In the genomic region with DNA sequence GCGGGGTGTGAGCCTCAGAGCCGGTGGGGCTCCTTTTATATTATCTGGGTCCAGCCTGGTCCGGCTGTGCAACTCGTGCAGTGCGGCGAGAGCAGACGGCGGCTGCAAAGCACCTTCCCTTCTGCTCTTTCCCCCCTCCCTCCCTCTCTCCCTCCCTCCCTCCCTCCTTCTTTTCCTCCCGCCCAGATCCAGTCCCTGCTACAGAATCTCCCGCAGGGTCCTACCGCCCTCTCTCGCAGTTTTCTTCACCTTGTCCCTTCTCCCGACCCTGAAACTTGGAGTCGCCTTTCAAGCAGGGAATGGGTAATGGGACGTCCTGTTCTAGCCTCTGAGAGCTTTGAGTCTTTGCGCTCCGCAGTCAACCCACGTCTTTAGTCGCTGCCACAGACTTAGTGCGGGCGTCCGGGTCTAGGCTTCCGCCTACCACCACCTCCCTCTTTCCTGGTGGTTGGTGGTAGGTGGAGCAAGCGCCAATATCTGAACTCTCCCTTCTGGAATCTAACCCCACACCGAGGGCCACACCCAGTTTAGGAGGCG, we compare ENCODE assay signal across 10 mouse cellular contexts. TPM values are rescaled to one million over a fixed set of nuclear protein-coding genes. Genes with fewer than 3 reads are reported as not detected.
DNase-seq lines count a peak whose midpoint lies in the region; ATAC-seq and TF ChIP-seq lines count a peak whose summit lies in the region.
"Had no signal": no experiment of that assay in that cellular context is flagged by ENCODE, and none has a peak within 500 bp of the region (broad histone marks: within the 10 kb centered on the region; RNA-seq: fewer than 3 reads in every experiment).

Gene Htr1b (minus strand): TSS at position 392 of the 537 bp plus-strand sequence.

- H3K27me3 ChIP-seq in kidney, embryonic 14.5 days (ENCODE audit: control insufficient read depth, insufficient read depth, low read length): peaks cover 30% of the 10 kb centered on the region
- peaks cover 27% of the 10 kb centered on the region for H3K27me3 ChIP-seq in limb, embryonic 14.5 days (ENCODE audit: control insufficient read depth, insufficient read depth, low read length)
- peaks cover 26% of the 10 kb centered on the region for H3K27me3 ChIP-seq in neural tube, embryonic 11.5 days (ENCODE audit: control insufficient read depth, insufficient read depth, low read length)

- H3K9ac ChIP-seq in kidney, embryonic 14.5 days (ENCODE audit: low read depth, low read length): peak within 1 kb of the TSS; percentile 46
- peak within 1 kb of the TSS; percentile 40 for H3K9ac ChIP-seq in limb, embryonic 14.5 days (ENCODE audit: low read depth, low read length, severe bottlenecking)
- peak within 1 kb of the TSS; percentile 60 for H3K9ac ChIP-seq in neural tube, embryonic 11.5 days (ENCODE audit: low read length)

- peak; percentile 41 for ATAC-seq in granulocyte monocyte progenitor cell, adult 5-6 weeks (replicated peaks; ENCODE audit: poor library complexity, severe bottlenecking)
- peak; percentile 82 for ATAC-seq in kidney, embryonic 14.5 days (ENCODE audit: low FRiP score, low TSS enrichment)
- peak; percentile 73 for ATAC-seq in limb, embryonic 14.5 days (ENCODE audit: low FRiP score, low read depth)
- peak; percentile 67 for ATAC-seq in neural tube, embryonic 11.5 days (ENCODE audit: insufficient read depth, low FRiP score, low TSS enrichment)

- 0 out of 2 replicates have a peak, but pooled peaks cover 2% of the 10 kb centered on the region for H3K4me1 ChIP-seq in brown adipose tissue, adult 24 weeks (ENCODE audit: control insufficient read depth, insufficient read depth, insufficient read length, low read length)
- H3K4me1 ChIP-seq in kidney, embryonic 14.5 days (ENCODE audit: control insufficient read depth, insufficient read depth, low read length): peaks cover 5% of the 10 kb centered on the region; the same call in 1 of the 2 replicates
- no peaks in the 10 kb centered on the region for H3K4me1 ChIP-seq in limb, embryonic 14.5 days (ENCODE audit: control insufficient read depth, insufficient read depth, low read length)
- H3K4me1 ChIP-seq in neural tube, embryonic 11.5 days (ENCODE audit: control insufficient read depth, insufficient read depth, low read length): no peaks in the 10 kb centered on the region

- WGBS in kidney, embryonic 14.5 days: under 1% methylated on average over 24 of the region's 26 CpGs
- under 1% methylated on average over 26 of the region's 26 CpGs for WGBS in limb, embryonic 14.5 days
- 0% methylated on average over 24 of the region's 26 CpGs for WGBS in neural tube, embryonic 11.5 days

- peak within 1 kb of the TSS; percentile 86 for H3K4me2 ChIP-seq in kidney, embryonic 14.5 days (replicated peaks; ENCODE audit: low read depth, low read length)
- peak within 1 kb of the TSS; percentile 90 for H3K4me2 ChIP-seq in limb, embryonic 14.5 days (replicated peaks; ENCODE audit: low read depth, low read length, severe bottlenecking)
- peak within 1 kb of the TSS; percentile 100 for H3K4me2 ChIP-seq in neural tube, embryonic 11.5 days (ENCODE audit: low read depth)

- intact Hi-C loops in heart, postnatal 25 days (cut with DNase I): no loop called here

- peak; percentile 5 to 7 for DNase-seq in heart, adult 18-20 months
- no peak for DNase-seq in heart, postnatal 25 days (ENCODE audit: low spot score)
- peak; percentile 49 for DNase-seq in limb, embryonic 14.5 days (ENCODE audit: low spot score)
- peak; percentile 70 for DNase-seq in neural tube, embryonic 11.5 days (ENCODE audit: low spot score)
- no peak for DNase-seq in adipocyte (ENCODE audit: low spot score)

- no peaks in the 10 kb centered on the region for H3K36me3 ChIP-seq in kidney, embryonic 14.5 days (ENCODE audit: control insufficient read depth, insufficient read depth, low read length)
- no peaks in the 10 kb centered on the region for H3K36me3 ChIP-seq in limb, embryonic 14.5 days (ENCODE audit: control insufficient read depth, insufficient read depth, low read length)
- no peaks in the 10 kb centered on the region for H3K36me3 ChIP-seq in neural tube, embryonic 11.5 days (ENCODE audit: control insufficient read depth, insufficient read depth, low read length)
- H3K36me3 ChIP-seq: G1E had no signal

- no peak within 1 kb of the TSS for H3K27ac ChIP-seq in brown adipose tissue, adult 24 weeks (replicated peaks; ENCODE audit: low read depth, low read length)
- no peak within 1 kb of the TSS for H3K27ac ChIP-seq in kidney, embryonic 14.5 days (ENCODE audit: low read depth, low read length)
- H3K27ac ChIP-seq in limb, embryonic 14.5 days (replicated peaks; ENCODE audit: low read depth, low read length): no peak within 1 kb of the TSS
- no peak within 1 kb of the TSS for H3K27ac ChIP-seq in neural tube, embryonic 11.5 days (ENCODE audit: low read depth, low read length)

- no peak for TF ChIP-seq POLR2A in limb, embryonic 14.5 days (IDR thresholded peaks at IDR 0.05; ENCODE audit: borderline replicate concordance, extremely low read depth, insufficient read depth, insufficient read length)

- peak within 1 kb of the TSS; percentile 33 for H3K4me3 ChIP-seq in brown adipose tissue, adult 24 weeks (ENCODE audit: insufficient read depth, low read depth, low read length)
- H3K4me3 ChIP-seq in kidney, embryonic 14.5 days (ENCODE audit: low read length): peak within 1 kb of the TSS; percentile 67
- H3K4me3 ChIP-seq in limb, embryonic 14.5 days (replicated peaks; ENCODE audit: low read length): peak within 1 kb of the TSS; percentile 51
- peak within 1 kb of the TSS; percentile 71 for H3K4me3 ChIP-seq in neural tube, embryonic 11.5 days (ENCODE audit: low read depth, low read length)

- H3K9me3 ChIP-seq in kidney, embryonic 14.5 days (ENCODE audit: control insufficient read depth, low read length): no peaks in the 10 kb centered on the region
- no peaks in the 10 kb centered on the region for H3K9me3 ChIP-seq in limb, embryonic 14.5 days (ENCODE audit: control insufficient read depth, low read length)
- no peaks in the 10 kb centered on the region for H3K9me3 ChIP-seq in neural tube, embryonic 11.5 days (ENCODE audit: control insufficient read depth, low read length)

RNA-seq across cellular contexts. Expression of gene Htr1b, which starts in this region (rescaled TPM):
- total RNA-seq in heart, adult 18-20 months (2021): under 1 TPM; 0.25 to 0.64 TPM
- total RNA-seq in heart, postnatal 25 days (2021): under 1 TPM; 0.10 to 0.14 TPM
- polyA plus RNA-seq in brown adipose tissue, adult 24 weeks (2012; ENCODE audit: insufficient read depth, insufficient read length, missing spikeins): not detected in 2 replicates
- total RNA-seq in granulocyte monocyte progenitor cell, adult 5-6 weeks (2014; fragmentation: Nextera tagmentation): not detected in 2 replicates
- total RNA-seq in granulocyte monocyte progenitor cell, adult 5-6 weeks (2017): not detected in 2 replicates
- 0.12 and 0.19 TPM in 2 replicates for polyA plus RNA-seq in kidney, embryonic 14.5 days (2014; fragmentation: Nextera tagmentation; extraction: Ambion mirVana)
- 2.5 and 3.7 TPM in 2 replicates for polyA plus RNA-seq in limb, embryonic 14.5 days (2012; rRNA removed)
- polyA plus RNA-seq in limb, embryonic 14.5 days (2014; fragmentation: Nextera tagmentation; extraction: Ambion mirVana): 0.65 and 1.0 TPM in 2 replicates
- 0.38 and 0.39 TPM in 2 replicates for polyA plus RNA-seq in neural tube, embryonic 11.5 days (2014; fragmentation: Nextera tagmentation; extraction: Ambion mirVana)
- total RNA-seq: liver, adult 2 months had no signal
- polyA plus RNA-seq: G1E; liver, adult 2 months had no signal

Comparison
In these comparisons a context has a peak if more than half of its experiments do, and no peak if none do; other contexts are left out.
1. Peak in DNase-seq in heart, adult 18-20 months; RNA of the gene not detected or under 1 TPM.
2. Peak in ATAC-seq in granulocyte monocyte progenitor cell, adult 5-6 weeks; RNA of the gene not detected or under 1 TPM.
3. Peak in ATAC-seq, H3K4me3 ChIP-seq, H3K9ac ChIP-seq and H3K4me2 ChIP-seq in kidney, embryonic 14.5 days; RNA of the gene not detected or under 1 TPM.
4. Peak in DNase-seq, ATAC-seq, H3K4me3 ChIP-seq, H3K9ac ChIP-seq and H3K4me2 ChIP-seq in neural tube, embryonic 11.5 days; RNA of the gene not detected or under 1 TPM.